Mouse (Mus musculus) mouse embryonic stem cell (cell line): ENCODE results near the gene AU040320.

ENCODE experiments used
- in situ Hi-C, 2 experiments: fragments of 300-500 bp; cut with MboI; formaldehyde crosslinking; loops; 1 replicate in 1 of 2; 3 replicates in 1 of 2; pipeline ENCODE4 v1.14.3; 2019 to 2020; ENCODE audit warnings: low sequenced_read_pairs in 2 of 2, low pct_unique_long_range_greater_than_20kb in 1 of 2, mixed read lengths in 1 of 2; ENCODE audit not compliant: unreplicated experiment in 1 of 2

The AU040320 gene

DNA sequence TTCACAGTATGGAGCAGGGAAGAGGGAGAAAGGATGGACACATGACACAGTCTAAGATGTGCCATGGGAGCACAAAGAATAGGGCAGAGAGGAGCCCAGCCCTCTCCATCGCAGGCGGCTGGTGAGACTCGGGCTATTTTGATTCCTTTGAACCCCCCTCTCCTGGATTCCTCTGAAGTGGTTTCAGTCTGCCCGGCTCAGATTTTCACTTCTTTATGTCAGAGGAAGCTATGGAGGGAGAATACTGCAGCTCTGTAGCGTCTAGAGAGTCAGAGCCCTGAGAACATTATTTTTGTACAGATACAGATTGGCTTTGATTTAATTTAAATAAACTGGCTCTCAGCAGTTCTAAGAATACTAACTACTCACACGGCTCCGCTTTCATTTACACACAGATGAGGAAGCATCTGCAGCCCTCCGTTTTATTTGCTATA, 25.8 kb downstream of the AU040320 start:
- in situ Hi-C loops: no loop called here

DNA sequence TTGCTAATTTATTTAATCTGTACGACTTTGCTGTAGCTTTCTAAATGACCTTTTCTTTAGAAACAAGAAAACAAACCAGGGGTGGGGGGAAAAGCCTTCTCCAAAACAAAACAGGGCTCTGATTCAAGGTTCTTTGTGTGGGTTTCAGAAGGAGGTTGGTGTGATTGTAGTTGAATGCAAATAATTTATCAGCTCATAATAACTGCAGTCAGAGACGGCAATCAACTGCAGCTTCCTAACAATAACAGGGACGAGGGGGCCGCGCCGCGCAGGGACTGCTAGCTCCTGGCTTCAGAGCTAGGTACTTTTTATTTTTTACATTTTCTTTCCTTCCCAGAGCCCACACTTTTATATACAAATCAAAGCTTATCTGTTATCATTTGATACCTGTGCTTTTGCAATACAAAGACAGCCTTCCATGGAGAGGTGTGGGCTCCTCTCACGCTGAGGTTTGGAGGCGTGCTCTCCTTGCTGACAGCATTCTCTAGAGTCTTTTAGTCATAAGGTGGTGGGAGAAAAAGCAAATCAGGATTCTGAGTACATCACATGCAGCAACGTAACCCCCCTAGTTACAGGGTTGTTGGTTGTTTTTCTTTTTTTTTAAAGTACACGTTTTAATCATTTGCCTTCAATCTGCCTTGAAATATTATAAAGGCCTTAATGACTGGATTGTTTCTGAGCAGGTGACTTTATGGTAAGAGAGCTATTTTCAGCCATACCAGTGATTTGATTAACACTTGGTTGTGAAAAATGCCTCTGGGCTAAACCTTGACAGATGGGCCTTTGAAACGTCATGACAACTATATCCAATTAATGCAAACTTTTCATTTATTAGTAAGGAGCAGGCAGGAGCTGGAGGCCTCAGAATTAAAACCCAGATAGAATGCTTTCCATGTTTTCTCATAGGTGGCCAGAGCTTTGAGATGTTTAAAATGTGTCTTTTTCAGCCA, 26.8 kb downstream of the AU040320 start:
- in situ Hi-C loops: no loop called here

DNA sequence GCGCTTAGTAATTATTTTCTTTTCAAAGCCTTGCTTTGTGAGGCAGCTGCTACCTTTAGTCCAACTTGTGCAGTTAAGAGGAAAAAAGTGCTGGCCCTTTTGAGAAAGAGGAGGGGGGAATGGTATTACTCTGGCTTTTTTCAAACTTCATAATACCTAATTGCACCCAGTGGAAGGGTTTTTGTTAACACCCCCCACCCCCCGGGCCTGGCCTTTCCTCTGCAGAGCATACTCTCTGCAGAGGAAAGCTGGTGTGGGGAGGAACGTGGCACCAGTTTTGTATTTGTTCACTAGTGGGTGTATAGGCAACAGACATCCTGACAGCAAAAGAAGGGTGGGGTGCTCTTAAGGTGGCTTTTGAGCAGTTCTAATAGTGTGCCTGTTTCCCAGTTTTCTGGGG, 28.5 kb downstream of the AU040320 start:
- in situ Hi-C loops: no loop called here

DNA sequence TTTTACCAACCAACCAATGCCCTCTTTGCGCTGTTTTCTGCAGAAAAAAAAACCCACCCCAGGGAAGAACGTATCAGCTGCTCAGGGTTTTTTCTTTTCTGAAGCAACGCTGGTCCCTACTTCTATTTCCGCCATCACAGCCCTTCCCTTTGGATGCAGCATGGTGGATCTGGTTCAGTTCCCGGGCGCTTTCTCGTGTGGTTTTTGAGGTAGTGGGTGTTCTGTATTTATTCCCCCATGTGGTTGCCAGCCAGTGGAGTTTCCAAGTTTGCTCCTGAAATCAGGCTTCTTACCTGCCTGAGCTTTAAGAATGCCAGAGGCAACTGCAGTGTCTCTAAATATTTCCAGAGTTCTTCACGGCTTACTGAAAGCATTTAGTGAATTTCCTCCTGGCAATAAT, 29.2 kb downstream of the AU040320 start:
- in situ Hi-C loops: no loop called here

DNA sequence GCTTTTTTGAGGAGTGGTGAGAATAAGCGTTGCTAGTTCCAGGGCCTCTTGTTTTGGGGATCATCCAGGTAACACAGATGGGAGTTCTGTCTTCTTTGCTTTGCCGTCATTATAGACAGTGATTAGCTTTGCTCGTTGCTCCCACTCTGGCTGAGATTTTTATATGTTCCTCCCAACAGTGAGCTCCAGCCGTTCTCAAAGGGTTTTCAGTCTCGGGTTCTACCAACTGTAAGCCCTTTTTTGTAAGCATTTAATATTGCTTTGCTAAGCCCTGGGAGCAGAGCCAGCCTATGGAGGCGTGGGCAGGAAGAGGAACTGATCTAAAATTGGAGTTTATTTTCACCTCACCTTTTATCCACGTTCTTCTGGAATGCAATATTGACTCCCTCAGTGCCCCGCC, 29.7 kb downstream of the AU040320 start:
- in situ Hi-C loops: no loop called here

DNA sequence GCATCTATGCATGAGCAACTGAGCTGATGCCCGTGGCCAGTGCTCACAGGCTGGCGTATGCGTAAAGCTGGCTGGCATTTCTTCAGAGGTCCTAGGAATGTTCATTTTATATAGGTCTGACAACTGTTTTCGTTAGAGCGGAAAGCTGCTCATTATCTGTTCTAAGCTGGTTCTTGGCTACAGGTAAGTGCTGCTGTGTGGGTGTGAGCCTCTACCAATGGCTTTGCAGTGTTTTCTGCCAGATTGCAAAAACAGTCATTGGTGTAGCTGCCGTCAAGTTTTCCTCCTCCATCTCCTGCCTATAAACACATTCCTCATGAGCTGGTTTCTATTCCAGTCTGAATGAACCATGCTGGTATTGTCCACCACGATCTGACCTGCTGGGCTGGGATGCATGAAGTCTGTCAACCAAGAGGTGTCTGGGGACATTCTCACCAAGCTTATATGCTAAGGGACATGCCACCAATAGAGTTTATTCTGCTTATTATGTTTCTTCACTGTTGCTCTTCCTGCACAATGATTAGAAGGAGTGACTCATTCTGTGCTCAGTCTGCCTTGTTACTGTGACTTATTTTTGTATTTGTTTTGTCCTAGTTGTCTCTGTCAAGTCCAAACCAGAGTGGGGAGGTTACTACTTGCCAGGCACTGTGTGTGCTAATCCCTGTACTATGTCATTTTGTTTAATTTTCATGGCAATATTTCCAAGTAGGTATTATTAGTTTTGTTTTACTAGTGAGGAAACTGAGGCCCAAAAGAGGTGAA, 39.2 kb downstream of the AU040320 start:
- in situ Hi-C loops: no loop called here

DNA sequence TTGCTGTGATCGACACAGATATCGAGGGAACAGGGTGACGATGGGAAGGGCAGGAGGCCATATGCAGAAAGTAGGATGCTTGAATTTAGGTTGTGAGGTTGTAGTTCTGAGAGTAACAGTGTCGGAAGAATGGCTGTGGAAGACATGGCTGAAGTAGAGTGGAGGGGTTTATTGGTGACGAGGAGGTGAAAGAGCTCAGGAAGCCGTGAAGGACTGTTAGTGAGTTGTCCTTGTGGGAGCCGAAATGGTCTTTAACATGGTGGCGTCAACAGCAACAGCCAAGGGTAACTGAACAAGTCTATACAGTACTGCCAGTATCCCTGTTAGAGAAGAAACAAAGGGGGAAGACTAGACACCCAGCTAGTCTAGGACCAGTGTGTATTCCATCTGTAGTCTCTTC, 48.8 kb downstream of the AU040320 start:
- in situ Hi-C loops: no loop called here

DNA sequence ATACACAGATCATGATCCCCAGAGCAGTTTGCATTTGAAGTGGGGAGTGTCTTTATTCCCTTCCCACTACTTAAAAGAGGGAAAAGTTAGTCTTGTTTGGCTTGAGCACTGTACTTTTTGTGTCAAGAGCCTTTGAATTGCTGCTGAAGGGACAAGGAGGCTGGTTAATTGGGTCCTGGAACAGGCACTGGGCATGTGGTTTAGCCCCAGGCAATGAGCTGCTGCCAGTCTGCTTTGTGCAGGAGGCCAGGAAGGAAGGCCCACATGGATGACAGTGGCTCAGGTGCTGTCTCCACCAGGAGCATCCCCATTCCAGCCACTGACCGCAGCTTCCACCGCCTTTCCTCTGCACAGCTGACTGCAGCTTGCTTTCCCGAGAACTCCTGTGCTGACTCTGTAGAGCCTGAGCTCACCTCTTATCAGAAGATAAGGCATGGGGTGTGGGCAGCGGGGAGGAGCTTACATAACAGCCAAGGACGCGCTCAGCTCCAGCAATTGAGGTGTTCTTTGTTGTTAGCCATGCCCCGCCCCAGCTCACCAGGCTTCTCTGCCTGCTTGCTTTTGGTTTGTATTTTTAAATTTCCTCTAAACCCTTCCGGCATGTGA, 50.0 kb downstream of the AU040320 start:
- in situ Hi-C loops: no loop called here

DNA sequence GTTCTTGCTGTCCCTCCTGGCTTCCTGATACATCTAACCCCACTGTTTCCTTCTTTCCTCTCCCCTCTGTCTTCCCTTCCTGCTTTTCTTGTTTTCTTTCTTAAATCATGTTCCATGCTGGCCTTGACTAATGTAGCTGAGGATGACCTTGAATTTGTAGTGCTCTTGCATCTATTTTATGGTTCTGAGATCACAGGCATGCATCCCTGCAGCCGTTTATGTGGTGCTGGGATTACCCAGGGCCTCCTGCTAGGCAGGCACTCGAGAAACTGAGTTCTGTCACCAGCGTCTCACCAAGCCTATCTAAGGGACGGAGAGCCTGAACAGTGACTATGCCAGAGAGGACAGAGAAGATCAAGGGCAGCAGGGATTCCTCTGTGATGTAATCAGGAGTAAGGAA, 52.4 kb downstream of the AU040320 start:
- in situ Hi-C loops: no loop called here

DNA sequence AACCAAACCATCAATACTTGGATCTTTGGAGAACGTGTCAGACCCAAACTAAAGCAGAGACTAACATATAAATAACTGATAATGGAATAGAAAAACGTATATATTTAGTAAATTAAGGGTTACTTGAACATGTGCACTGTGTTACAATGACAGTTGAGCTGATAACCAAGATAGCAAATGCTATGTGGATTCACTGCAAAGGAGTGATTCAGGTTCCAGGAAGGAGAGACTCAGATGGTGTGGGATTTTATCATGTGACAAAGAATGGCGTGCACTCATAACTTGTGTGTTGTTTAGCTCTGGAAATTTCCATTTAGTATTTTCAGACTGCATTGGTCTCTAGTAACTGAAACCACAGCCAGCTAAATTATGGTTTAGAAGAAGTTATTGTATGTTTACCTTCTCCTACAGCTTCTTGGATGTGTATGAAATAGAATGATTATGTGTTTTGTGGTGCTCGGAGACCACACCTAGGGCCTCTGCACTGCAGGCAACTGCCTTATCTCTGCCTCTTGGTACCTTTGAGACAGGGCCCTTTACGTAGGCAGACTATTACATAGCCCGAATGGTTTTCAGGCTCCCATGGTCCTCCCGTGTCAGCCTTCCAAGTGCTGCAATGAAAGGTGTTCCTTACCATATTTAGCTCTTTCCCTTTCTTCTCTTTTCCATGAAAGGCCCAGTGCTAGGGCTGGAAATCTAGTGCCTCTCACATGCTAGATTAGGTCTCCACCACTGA, 53.5 kb downstream of the AU040320 start:
- in situ Hi-C loops: no loop called here

DNA sequence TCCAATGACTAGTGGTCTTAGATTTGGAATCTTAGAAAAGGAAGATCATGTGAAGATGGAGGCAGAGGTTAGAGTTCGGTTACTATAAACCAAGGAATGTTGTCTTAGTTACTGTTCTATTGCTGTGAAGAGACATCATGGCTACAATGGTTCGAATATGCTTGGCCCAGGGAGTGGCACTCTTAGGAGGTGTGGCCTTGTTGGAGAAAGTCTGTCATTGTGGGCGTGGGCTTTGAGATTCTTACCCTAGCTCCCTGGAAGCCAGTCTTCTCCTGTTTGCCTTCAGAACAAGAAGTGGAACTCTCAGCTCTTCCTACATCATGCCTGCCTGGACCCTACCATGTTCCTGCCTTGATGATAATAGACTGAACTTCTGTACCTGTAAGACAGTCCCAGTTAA, 57.2 kb downstream of the AU040320 start:
- in situ Hi-C loops: no loop called here

DNA sequence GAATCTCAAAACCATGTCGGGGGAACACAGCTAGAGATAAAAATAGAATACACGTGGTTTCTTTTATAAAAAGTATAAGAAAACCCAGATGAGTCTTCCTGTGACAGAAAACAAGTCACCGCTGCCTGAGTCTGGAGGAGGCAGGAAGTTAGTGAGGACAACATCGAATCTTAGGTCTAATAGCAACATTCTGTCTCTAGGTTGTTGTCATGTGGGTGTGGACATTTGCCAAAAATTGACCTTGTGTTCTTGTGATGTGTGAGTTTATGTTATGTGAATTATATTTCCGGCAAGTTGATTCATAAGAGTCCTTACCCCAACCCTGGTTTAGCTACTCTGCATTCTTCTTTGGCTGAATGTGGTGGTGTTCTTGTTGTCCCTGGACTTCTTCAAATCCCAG, 59.9 kb downstream of the AU040320 start:
- in situ Hi-C loops: no loop called here

DNA sequence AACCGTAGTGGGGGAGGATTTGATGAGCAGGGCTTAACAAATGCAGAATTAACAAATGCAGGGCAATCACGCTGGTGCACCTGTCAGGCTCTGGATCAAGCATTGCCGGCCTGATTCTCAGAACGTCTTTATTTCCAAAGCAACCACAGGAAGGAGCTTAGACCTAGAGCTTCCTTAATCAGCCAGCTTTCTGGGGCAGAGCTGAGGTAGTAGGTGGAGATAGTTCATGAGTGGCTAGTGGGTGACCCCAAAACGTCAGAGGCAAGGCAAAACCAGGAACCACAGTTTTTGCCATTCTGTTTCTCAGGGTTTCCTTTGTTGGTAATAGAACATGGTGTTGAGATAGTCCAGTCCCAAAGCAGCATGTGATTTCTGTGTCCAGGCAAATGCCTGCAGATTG, 61.5 kb downstream of the AU040320 start:
- in situ Hi-C loops: no loop called here

DNA sequence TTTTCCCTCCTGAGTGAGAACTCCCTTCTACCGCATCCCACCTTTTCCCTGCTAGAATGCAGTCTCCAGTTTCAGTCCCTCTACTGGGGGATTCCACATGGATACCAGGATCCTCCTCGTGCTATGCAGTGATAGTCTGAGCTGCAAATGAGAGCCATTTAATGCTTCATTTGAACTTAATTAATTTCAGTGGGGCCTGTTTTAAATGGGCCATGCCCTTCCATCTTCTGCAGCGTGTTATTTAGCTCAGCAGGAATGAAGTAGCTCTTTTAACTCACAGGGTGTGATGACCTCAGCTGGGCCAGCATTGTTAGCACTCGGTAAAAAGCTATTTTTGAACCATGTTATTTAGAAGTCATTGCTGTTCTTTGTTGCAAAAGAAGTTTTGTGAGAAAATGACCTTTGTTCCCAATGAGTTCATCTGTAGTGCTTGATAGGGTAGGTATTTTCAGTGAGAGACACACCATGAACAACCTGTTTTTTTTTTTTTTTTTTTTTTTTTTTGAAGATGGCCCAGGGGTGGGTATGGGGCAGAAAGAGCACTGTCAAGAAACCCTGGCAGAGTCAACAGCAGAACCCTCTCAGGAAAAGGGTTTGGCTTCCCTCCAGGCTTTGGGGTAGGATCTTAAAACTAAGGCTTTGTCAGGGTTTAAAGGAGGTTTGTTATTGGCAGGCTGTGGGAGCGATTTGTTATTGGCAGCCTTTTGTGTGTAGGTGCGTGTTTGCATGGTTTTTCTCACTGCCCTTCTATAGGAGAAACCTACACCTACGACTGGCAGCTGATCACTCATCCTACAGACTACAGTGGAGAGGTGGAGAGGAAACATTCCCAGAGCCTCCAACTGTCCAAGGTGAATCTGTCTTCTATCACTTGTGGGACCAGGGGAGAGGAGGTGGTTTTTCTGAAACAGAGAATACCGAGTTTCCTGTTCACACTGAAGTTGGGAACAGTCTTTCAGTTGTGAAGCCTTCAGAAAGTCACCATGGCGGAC, 69.8 kb downstream of the AU040320 start:
- in situ Hi-C loops: no loop called here

DNA sequence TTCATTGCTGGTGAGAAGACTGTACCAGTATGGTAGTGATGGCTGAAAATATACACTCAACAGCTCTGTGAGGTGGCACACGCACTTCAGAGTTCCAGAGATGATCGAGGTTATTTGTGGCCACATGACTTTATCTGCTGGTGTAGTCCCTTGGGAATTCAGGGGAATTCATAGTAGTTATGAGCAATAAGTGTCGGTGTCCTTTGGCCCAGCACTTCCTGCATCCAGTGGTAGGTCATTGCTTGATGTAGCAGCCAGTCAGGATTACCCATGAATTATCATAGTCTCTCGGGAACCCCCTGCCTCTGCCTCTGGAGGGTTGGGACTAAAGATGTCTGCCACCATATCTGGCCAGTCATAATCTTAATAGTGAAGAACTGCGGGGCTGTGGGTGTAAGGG, 70.6 kb downstream of the AU040320 start:
- in situ Hi-C loops: no loop called here

DNA sequence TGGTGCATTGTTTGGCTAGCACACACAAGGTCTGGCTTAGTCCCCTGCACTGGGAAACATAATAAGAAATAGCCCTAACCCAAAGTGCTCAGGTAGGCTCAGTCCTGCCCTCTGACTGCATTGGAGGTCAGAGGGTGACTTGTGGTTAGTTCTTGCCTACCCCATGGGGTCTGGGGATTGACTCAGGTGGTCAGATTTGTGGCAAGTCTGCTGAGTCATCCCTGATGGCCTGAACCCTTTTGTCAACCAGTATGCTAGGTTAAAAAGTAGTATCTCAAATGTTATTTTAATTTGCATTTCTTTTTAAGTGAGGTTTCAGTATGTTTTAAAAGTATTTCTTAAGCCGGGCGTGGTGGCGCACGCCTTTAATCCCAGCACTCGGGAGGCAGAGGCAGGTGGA, 77.8 kb downstream of the AU040320 start:
- in situ Hi-C loops: loop anchor here in 1 of 2 experiments (10.0 kb wide), 1 partner anchor 166 kb away; no protein-coding TSS in a partner anchor

DNA sequence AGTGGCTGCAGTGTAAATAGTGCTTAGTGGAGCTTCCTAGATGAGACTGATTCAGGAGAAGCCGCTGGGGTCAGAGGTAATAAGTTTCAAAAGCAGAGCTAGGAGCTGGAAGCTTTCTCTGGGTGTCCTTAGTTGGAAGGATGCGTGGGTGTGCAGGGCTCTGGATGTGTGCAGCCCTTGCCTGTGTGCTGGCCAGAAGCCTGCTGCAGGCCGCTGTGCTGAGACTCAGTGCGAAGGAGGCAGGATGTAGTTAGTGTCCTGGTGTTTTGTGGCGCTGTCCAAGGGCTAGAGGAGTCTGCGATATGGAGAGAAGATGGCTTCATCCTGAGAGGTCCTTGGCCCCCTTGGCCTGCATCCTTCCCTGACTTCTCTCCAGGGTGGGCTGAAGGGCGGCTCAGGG, 85.5 kb downstream of the AU040320 start:
- in situ Hi-C loops: loop anchor here in 1 of 2 experiments (10.0 kb wide), 1 partner anchor 174 kb away; no protein-coding TSS in a partner anchor
